In the genomic region with DNA sequence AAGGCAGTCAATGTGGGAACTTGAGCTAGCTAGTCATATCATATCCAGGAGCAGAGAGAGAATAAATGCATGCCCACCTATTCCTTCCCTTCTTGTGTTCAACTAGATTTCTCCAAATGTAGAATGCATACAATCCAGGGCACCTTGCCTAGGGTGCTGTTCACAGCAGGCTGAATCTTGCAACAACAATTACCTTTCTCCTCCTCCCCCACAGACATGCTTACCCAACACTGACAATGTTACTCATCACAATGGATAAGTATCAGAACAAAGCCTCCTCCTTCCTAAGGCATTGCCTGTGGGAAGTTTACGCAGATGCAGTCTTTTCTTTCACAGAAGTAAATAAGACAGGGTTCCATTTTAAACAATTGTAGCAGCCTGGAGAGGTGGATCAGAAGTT, we compare ENCODE assay signal across 19 mouse cellular contexts.
"Had no signal": no experiment of that assay in that cellular context is flagged by ENCODE, and none has a peak within 500 bp of the region (broad histone marks: within the 10 kb centered on the region; RNA-seq: fewer than 3 reads in every experiment).

No protein-coding gene starts in this region.

- H3K9ac ChIP-seq: liver, embryonic 15.5 days; liver, postnatal 0 days; lung, embryonic 15.5 days; midbrain, embryonic 13.5 days; midbrain, embryonic 15.5 days; neural tube, embryonic 12.5 days had no signal

- DNase-seq: liver, postnatal 0 days; lung, adult 2 months; lung, postnatal 14 days; lung, postnatal 36 days; right cerebral cortex, postnatal 14 days; right cerebral cortex, postnatal 4 days; spleen, adult 18-20 months; thymus, adult 2 months; thymus, postnatal 25 days; thymus, postnatal 4 days had no signal

- H3K4me1 ChIP-seq: liver, embryonic 15.5 days; lung, embryonic 15.5 days; midbrain, embryonic 13.5 days; midbrain, embryonic 15.5 days; neural tube, embryonic 12.5 days had no signal

- H3K4me3 ChIP-seq: liver, embryonic 15.5 days; lung, embryonic 15.5 days; megakaryocyte, embryonic 14.5 days; midbrain, embryonic 13.5 days; midbrain, embryonic 15.5 days; neural tube, embryonic 12.5 days had no signal

- H3K27ac ChIP-seq: liver, embryonic 15.5 days; lung, embryonic 15.5 days; macrophage; midbrain, embryonic 13.5 days; midbrain, embryonic 15.5 days; neural tube, embryonic 12.5 days had no signal

- H3K36me3 ChIP-seq: liver, embryonic 15.5 days; lung, embryonic 15.5 days; midbrain, embryonic 13.5 days; midbrain, embryonic 15.5 days; neural tube, embryonic 12.5 days had no signal

- ATAC-seq: liver, postnatal 0 days; lung, postnatal 0 days; midbrain, embryonic 13.5 days; midbrain, embryonic 15.5 days had no signal

- H3K27me3 ChIP-seq: lung, embryonic 15.5 days; midbrain, embryonic 13.5 days; midbrain, embryonic 15.5 days; neural tube, embryonic 12.5 days had no signal

- H3K4me2 ChIP-seq: liver, embryonic 15.5 days; lung, embryonic 15.5 days; midbrain, embryonic 11.5 days; midbrain, embryonic 13.5 days; midbrain, embryonic 15.5 days; neural tube, embryonic 12.5 days had no signal

- H3K9me3 ChIP-seq: liver, embryonic 15.5 days; lung, embryonic 15.5 days; midbrain, embryonic 13.5 days; midbrain, embryonic 15.5 days; neural tube, embryonic 12.5 days had no signal
